Mouse (Mus musculus): ENCODE results near the gene Gpsm1. TPM values are rescaled to one million over a fixed set of nuclear protein-coding genes. Genes with fewer than 3 reads are reported as not detected.
"Not testable (repeated sequence)": the region's sequence is repeated elsewhere in the genome, so short reads cannot be mapped to it uniquely, and the experiment has no call there.

Gpsm1 gene
- total and polyA plus RNA-seq, 2 experiments from 2014 or later, result 155 to 330 TPM

DNA sequence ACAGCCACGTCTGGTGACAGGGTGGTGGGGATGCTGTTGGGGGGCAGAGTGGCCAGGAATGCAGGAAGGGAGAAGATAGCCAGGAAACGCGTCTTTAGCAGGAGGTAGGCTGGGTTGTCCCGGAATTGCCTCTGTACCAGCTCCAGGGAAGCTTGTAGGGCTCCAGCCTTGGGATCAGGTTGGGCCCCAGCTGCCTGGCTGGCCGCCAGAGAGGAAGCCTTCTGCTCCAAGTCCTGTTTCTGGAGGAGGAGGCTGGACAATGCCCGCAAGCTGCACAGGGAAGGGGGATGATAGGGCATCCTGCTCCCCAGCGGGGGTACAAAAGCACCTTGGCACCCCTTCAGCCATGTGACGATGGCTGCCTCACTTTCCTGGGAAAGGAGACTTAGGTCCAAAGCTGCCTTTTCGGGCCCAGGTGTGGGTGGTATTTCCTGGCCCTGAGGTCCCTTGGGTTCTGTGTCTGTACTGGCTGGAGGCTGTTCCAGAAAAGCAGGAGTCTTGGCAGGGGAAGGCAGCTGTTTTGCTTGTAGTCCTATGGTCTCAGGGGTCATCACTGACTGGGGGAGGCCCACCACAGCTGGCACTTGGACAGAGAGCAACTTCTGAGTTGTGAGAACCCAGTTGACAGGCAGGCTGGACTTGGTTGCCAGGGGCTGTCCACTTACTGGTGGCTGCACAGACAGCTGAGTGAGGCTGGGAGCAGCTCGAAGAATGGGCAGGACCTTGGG, 49.6 kb downstream of the Gpsm1 start:
- Histone ChIP-seq H3K27me3 (ENCODE audit: insufficient read depth, low read length) (no peaks in the 10 kb centered on the region), H3K4me3 (ENCODE audit: low read length) (no peak overlapping the region), H3K36me3 (ENCODE audit: insufficient read depth, low read length) (peaks cover 46% of the 10 kb centered on the region), H3K9me3 (ENCODE audit: low read length) (no peaks in the 10 kb centered on the region), H3K4me1 (ENCODE audit: insufficient read depth, low read length) (no peaks in the 10 kb centered on the region), H3K27ac (no peak overlapping the region), H3K9ac (replicated peaks; ENCODE audit: low read length) (no peak overlapping the region), H3K4me2 (ENCODE audit: low read depth, low read length) (no peak overlapping the region)
- WGBS, result 56% methylated on average over 10 of the region's 10 CpGs
- ATAC-seq (no peak), DNase-seq (ENCODE audit: low spot score) (peak; percentile 57)
- TF ChIP-seq CTCF (IDR thresholded peaks at IDR 0.05; ENCODE audit: low read depth), result no peak

DNA sequence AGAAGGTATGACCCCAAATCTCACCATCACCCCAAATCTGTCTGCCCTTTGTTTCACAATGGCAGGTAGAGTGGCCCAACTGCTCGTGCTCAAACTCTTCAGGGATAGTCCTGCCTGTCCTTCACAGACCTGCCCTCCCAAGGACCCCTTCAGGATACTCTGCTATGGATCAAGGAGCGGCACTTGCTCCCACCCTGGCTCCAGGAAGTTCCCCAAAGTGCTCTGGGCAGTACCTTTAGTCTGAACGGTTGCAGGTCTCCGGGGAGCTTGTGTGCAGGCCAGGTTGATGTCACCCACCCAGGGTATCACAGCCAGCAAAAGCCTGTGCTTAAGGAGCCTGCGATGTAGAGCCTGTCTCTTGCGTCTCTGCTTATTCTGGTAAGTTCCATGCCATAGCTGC, 52.6 kb downstream of the Gpsm1 start:
- no peaks in the 10 kb centered on the region for H3K9me3 ChIP-seq (ENCODE audit: low read length)
- H3K27ac ChIP-seq, result no peak overlapping the region
- H3K4me2 ChIP-seq (ENCODE audit: low read depth, low read length), result no peak overlapping the region
- 93% methylated on average over 6 of the region's 6 CpGs for WGBS
- no peak for ATAC-seq
- H3K27me3 ChIP-seq (ENCODE audit: insufficient read depth, low read length), result no peaks in the 10 kb centered on the region
- no peak overlapping the region for H3K9ac ChIP-seq (replicated peaks; ENCODE audit: low read length)
- peaks cover 76% of the 10 kb centered on the region for H3K36me3 ChIP-seq (ENCODE audit: insufficient read depth, low read length)
- no peaks in the 10 kb centered on the region for H3K4me1 ChIP-seq (ENCODE audit: insufficient read depth, low read length)
- no peak overlapping the region for H3K4me3 ChIP-seq (ENCODE audit: low read length)
- no peak for DNase-seq (ENCODE audit: low spot score)
- TF ChIP-seq CTCF (IDR thresholded peaks at IDR 0.05; ENCODE audit: low read depth), result no peak

DNA sequence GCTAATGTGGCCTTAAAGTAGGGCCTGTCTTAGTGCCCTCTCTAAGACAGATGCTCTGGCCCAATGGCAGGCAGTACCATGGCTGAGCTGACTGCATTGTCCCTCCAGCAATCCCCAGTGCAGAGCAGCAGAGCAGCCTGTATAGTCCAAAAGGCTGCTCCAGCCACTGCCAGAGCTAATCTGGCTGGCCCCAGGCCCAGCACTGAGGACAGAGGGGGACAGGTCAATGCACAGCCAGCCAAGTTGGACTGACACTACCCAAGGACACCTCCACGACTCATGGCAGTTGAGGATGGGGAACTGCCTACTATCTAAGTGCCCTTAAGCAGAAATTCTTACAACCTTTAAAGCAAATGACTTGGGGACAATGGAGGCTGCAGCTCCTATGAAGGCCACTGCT, 53.3 kb downstream of the Gpsm1 start:
- DNase-seq (ENCODE audit: low spot score) (no peak), ATAC-seq (no peak)
- Histone ChIP-seq H3K36me3 (ENCODE audit: insufficient read depth, low read length) (peaks cover 83% of the 10 kb centered on the region), H3K27ac (no peak overlapping the region), H3K9me3 (ENCODE audit: low read length) (no peaks in the 10 kb centered on the region), H3K9ac (replicated peaks; ENCODE audit: low read length) (no peak overlapping the region), H3K27me3 (ENCODE audit: insufficient read depth, low read length) (no peaks in the 10 kb centered on the region), H3K4me3 (ENCODE audit: low read length) (no peak overlapping the region), H3K4me1 (ENCODE audit: insufficient read depth, low read length) (no peaks in the 10 kb centered on the region), H3K4me2 (ENCODE audit: low read depth, low read length) (no peak overlapping the region)
- WGBS, result 86% methylated on average over 1 of the region's 1 CpGs
- TF ChIP-seq CTCF (IDR thresholded peaks at IDR 0.05; ENCODE audit: low read depth), result no peak

GRCm38 (mm10) chr2:26372396-26372795, 57.1 kb downstream of the Gpsm1 start:
- no peaks in the 10 kb centered on the region for H3K27me3 ChIP-seq (ENCODE audit: insufficient read depth, low read length)
- 99% methylated on average over 8 of the region's 8 CpGs for WGBS
- no peaks in the 10 kb centered on the region for H3K4me1 ChIP-seq (ENCODE audit: insufficient read depth, low read length)
- ATAC-seq, result no peak
- no peak overlapping the region for H3K9ac ChIP-seq (replicated peaks; ENCODE audit: low read length)
- H3K4me2 ChIP-seq (ENCODE audit: low read depth, low read length), result no peak overlapping the region
- no peak overlapping the region for H3K4me3 ChIP-seq (ENCODE audit: low read length)
- peaks cover 82% of the 10 kb centered on the region for H3K36me3 ChIP-seq (ENCODE audit: insufficient read depth, low read length)
- H3K9me3 ChIP-seq (ENCODE audit: low read length), result no peaks in the 10 kb centered on the region
- no peak for DNase-seq (ENCODE audit: low spot score)
- H3K27ac ChIP-seq, result no peak overlapping the region
- no peak for TF ChIP-seq CTCF (IDR thresholded peaks at IDR 0.05; ENCODE audit: low read depth)

DNA sequence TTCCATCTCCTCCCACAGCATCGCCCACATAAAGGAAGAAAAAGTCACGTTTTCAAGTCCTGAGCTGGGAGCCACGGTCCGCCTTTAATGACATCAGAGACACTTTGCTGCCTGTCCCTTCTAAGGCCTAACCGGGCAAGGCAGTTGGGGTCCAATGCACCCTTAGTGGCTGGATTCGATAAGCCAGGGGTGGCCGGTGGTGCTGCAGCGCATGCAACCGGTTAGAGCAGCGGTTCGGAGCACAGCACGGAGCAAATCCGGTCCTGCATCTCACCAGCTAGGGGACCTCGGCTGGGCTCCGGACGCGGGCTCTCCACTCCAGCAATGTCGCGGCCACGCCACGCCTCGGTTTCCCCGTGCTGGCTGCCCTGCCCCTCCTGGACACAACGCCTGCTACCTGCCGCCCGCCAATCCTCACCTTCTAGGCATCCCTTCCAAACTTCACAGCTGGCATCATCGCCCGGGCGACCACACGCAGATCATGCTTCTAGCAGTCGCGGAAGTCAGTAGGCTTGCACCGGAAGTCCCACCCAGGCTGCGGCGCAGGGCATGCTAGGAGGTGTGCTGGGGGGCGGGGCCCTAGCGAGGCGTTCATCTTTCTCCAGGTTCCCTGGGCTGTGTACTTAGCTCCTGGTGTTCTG, 64.9 kb downstream of the Gpsm1 start, which contains the start of gene Snapc4:
Snapc4 (minus strand) TSS at position 523 of the 641 bp plus-strand sequence.
- Histone ChIP-seq H3K27ac (peak within 1 kb of the TSS; percentile 70), H3K4me1 (ENCODE audit: insufficient read depth, low read length) (no peaks in the 10 kb centered on the region), H3K9me3 (ENCODE audit: low read length) (no peaks in the 10 kb centered on the region), H3K9ac (replicated peaks; ENCODE audit: low read length) (peak within 1 kb of the TSS; percentile 70), H3K27me3 (ENCODE audit: insufficient read depth, low read length) (no peaks in the 10 kb centered on the region), H3K4me3 (ENCODE audit: low read length) (peak within 1 kb of the TSS; percentile 78), H3K4me2 (ENCODE audit: low read depth, low read length) (peak within 1 kb of the TSS; percentile 98), H3K36me3 (ENCODE audit: insufficient read depth, low read length) (peaks cover 51% of the 10 kb centered on the region)
- ATAC-seq (peak; percentile 96), DNase-seq (ENCODE audit: low spot score) (peak; percentile 92)
- TF ChIP-seq CTCF (IDR thresholded peaks at IDR 0.05; ENCODE audit: low read depth), result no peak
- WGBS, result under 1% methylated on average over 38 of the region's 38 CpGs

GRCm38 (mm10) chr2:26380871-26381270, 65.6 kb downstream of the Gpsm1 start:
- peaks cover 53% of the 10 kb centered on the region for H3K36me3 ChIP-seq (ENCODE audit: insufficient read depth, low read length)
- not testable (repeated sequence) for ATAC-seq

GRCm38 (mm10) chr2:26387713-26388112, 72.4 kb downstream of the Gpsm1 start:
- no peak overlapping the region for H3K27ac ChIP-seq
- peaks cover 63% of the 10 kb centered on the region for H3K36me3 ChIP-seq (ENCODE audit: insufficient read depth, low read length)
- H3K9ac ChIP-seq (replicated peaks; ENCODE audit: low read length), result 0 out of 2 replicates have a peak overlapping the region, but pooled peaks have one; percentile 93
- TF ChIP-seq CTCF (IDR thresholded peaks at IDR 0.05; ENCODE audit: low read depth), result no peak
- no peaks in the 10 kb centered on the region for H3K9me3 ChIP-seq (ENCODE audit: low read length)
- peak overlapping the region; percentile 88; the same call in 1 of the 2 replicates for H3K4me2 ChIP-seq (ENCODE audit: low read depth, low read length)
- no peak overlapping the region for H3K4me3 ChIP-seq (ENCODE audit: low read length)
- DNase-seq (ENCODE audit: low spot score) (no peak), ATAC-seq (no peak)
- H3K27me3 ChIP-seq (ENCODE audit: insufficient read depth, low read length), result no peaks in the 10 kb centered on the region
- no peaks in the 10 kb centered on the region; the same call in 1 of the 2 replicates for H3K4me1 ChIP-seq (ENCODE audit: insufficient read depth, low read length)
- 94% methylated on average over 3 of the region's 3 CpGs for WGBS

More at GRCm38 (mm10) chr2:26380871-26381270, 65.6 kb downstream of the Gpsm1 start:
- Histone ChIP-seq H3K27ac (peak overlapping the region; percentile 70; the same call in 1 of the 2 replicates), H3K9ac (replicated peaks; ENCODE audit: low read length) (peak overlapping the region; percentile 70), H3K4me2 (ENCODE audit: low read depth, low read length) (peak overlapping the region; percentile 98), H3K4me3 (ENCODE audit: low read length) (peak overlapping the region; percentile 78)
- not testable (repeated sequence) for H3K9me3 ChIP-seq (ENCODE audit: low read length); DNase-seq (ENCODE audit: low spot score); H3K4me1 ChIP-seq (ENCODE audit: insufficient read depth, low read length); H3K27me3 ChIP-seq (ENCODE audit: insufficient read depth, low read length)
- 36% methylated on average over 6 of the region's 6 CpGs for WGBS
